Mouse (Mus musculus) large intestine, adult 2 months (tissue): ENCODE measurements around the gene 2510009E07Rik. TPM values are rescaled to one million over a fixed set of nuclear protein-coding genes. Genes with fewer than 3 reads are reported as not detected.

ENCODE experiments used
- polyA plus RNA-seq: library from polyadenylated mRNA; depleted of rRNA; stranded (reverse); fragments of >200 nt; gene quantifications from 2 replicates; pipeline ENCODE4 v1.2.3, GENCODE M21; 2012; rRNA removed

The 2510009E07Rik gene
- polyA plus RNA-seq, 1 experiment, result 5.3 TPM

Other genes with a start within 250 kb of the 2510009E07Rik start
- gene Ehhadh, start 93.1 kb upstream of the 2510009E07Rik start, polyA plus RNA-seq, result 16.5 and 37.3 TPM in 2 replicates
- gene Map3k13, start 99.7 kb upstream of the 2510009E07Rik start, polyA plus RNA-seq, result 3.9 and 8.0 TPM in 2 replicates